Mouse (Mus musculus) limb, embryonic 12.5 days (tissue): Measurements from ENCODE around the gene Rfx4. TPM values are rescaled to one million over a fixed set of nuclear protein-coding genes. Genes with fewer than 3 reads are reported as not detected.

ENCODE experiments used
- ATAC-seq: fragments of 200-750 bp; cut with Nextera tagmentation; 2 replicates; pipeline ENCODE4 v1.8.0; 2017; ENCODE audit warnings: low read depth, moderate TSS enrichment; ENCODE audit not compliant: insufficient number of reproducible peaks, insufficient read depth, low FRiP score, low TSS enrichment
- H3K27ac ChIP-seq: fragments of 300-500 bp; sonication (generic); 2 replicates; pipeline ENCODE4 v1.5.1; 2016; ENCODE audit warnings: mild to moderate bottlenecking, moderate library complexity
- H3K27me3 ChIP-seq: fragments of 300-500 bp; sonication (generic); 2 replicates; pipeline ENCODE4 v1.6.1; 2016; ENCODE audit warnings: mild to moderate bottlenecking, moderate library complexity
- H3K36me3 ChIP-seq: fragments of 300-500 bp; sonication (generic); 2 replicates; pipeline ENCODE4 v1.6.1; 2016; ENCODE audit warnings: mild to moderate bottlenecking, moderate library complexity
- H3K4me1 ChIP-seq: fragments of 300-500 bp; sonication (generic); replicated peaks from 2 replicates; pipeline ENCODE4 v1.6.1; 2016
- H3K4me2 ChIP-seq: fragments of 300-500 bp; sonication (generic); 2 replicates; pipeline ENCODE4 v1.6.1; 2016; ENCODE audit warnings: mild to moderate bottlenecking, moderate library complexity
- H3K4me3 ChIP-seq: fragments of 300-500 bp; sonication (generic); replicated peaks from 2 replicates; pipeline ENCODE4 v1.5.1; 2016; ENCODE audit warnings: mild to moderate bottlenecking
- H3K9ac ChIP-seq: fragments of 300-500 bp; sonication (generic); replicated peaks from 2 replicates; pipeline ENCODE4 v1.6.1; 2016; ENCODE audit warnings: mild to moderate bottlenecking, moderate library complexity
- H3K9me3 ChIP-seq: fragments of 300-500 bp; sonication (generic); 2 replicates; pipeline ENCODE4 v1.6.1; 2016; ENCODE audit warnings: mild to moderate bottlenecking, moderate library complexity
- WGBS: fragments of 180-500 bp; shearing (Covaris S2); methylation state at CpG from one replicate; pipeline ENCODE4 v1.1.7; 2016; 5-methylcytosine and 5-hydroxymethylcytosine counted together
- polyA plus RNA-seq: library from polyadenylated mRNA; unstranded; fragments of >200 nt; fragmentation: Nextera tagmentation; extraction: Ambion mirVana; gene quantifications from 2 replicates; pipeline ENCODE4 v1.2.1, GENCODE M21; 2016

The Rfx4 gene
- polyA plus RNA-seq, 1 experiment from 2014 or later = 1.2 TPM

- Histone ChIP-seq H3K27ac (no peak overlapping the region), H3K36me3 (no peaks in the 10 kb centered on the region), H3K4me3 (no peak overlapping the region), H3K27me3 (peaks cover 3% of the 10 kb centered on the region), H3K9ac (no peak overlapping the region), H3K4me1 (no peaks in the 10 kb centered on the region), H3K9me3 (no peaks in the 10 kb centered on the region), H3K4me2 (no peak overlapping the region)
- ATAC-seq = no peak
- 82% methylated on average over 4 of the region's 4 CpGs for WGBS
Observed at GRCm38 (mm10) chr10:84785339-84785738, 29.5 kb downstream of the Rfx4 start.

DNA sequence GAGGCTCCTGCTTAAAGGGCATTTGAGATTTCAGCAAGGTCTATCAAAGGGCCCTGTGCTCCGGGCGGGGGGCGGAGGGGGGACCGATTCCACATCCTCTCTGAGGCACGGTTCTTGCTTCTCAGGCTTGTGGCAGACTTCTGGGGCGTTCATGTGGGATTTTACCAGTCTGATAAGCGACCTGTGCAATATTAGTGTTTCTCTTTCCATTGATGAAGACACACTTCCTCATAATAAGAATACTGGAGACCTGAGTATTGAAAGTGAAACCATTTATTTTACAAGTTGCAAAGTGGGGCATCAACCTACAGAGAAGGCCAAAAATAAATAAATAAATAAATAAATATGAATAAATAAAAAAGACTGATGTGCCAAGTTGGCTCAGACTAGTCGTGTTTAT lies 34.5 kb downstream of the Rfx4 start:
- Histone ChIP-seq H3K4me3 (no peak overlapping the region), H3K9me3 (no peaks in the 10 kb centered on the region), H3K9ac (no peak overlapping the region), H3K36me3 (no peaks in the 10 kb centered on the region), H3K27ac (no peak overlapping the region), H3K4me2 (no peak overlapping the region), H3K4me1 (no peaks in the 10 kb centered on the region), H3K27me3 (no peaks in the 10 kb centered on the region)
- no peak for ATAC-seq
- 91% methylated on average over 8 of the region's 8 CpGs for WGBS

DNA sequence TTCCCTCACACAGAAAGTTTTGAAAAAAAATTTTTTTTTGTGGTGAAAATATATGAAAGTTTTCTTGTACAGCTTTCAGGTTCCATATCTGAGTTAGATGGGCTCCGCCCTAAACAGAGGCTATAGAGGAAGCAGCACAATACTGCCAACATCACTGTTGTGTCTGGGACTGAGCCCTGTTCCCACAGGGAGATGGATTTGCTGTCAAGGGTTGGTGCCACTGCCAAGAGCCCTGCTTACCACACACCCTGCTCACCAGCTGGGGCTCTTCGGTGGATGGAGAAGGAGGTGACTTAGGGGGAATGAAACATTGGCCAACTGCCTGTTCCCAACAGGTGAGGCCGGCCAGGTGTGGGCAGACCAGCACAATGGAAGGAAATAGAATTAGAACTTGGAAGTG lies 35.3 kb downstream of the Rfx4 start:
- no peaks in the 10 kb centered on the region for H3K27me3 ChIP-seq
- H3K27ac ChIP-seq = no peak overlapping the region
- no peak overlapping the region for H3K4me2 ChIP-seq
- ATAC-seq = no peak
- no peaks in the 10 kb centered on the region for H3K4me1 ChIP-seq
- H3K4me3 ChIP-seq = no peak overlapping the region
- H3K9me3 ChIP-seq = no peaks in the 10 kb centered on the region
- 92% methylated on average over 3 of the region's 3 CpGs for WGBS
- no peak overlapping the region for H3K9ac ChIP-seq
- no peaks in the 10 kb centered on the region for H3K36me3 ChIP-seq

GRCm38 (mm10) chr10:84801521-84801920 lies 45.7 kb downstream of the Rfx4 start:
- WGBS = 77% methylated on average over 6 of the region's 6 CpGs
- ATAC-seq = no peak
- H3K27me3 ChIP-seq = peaks cover 3% of the 10 kb centered on the region; the same call in 1 of the 2 replicates

DNA sequence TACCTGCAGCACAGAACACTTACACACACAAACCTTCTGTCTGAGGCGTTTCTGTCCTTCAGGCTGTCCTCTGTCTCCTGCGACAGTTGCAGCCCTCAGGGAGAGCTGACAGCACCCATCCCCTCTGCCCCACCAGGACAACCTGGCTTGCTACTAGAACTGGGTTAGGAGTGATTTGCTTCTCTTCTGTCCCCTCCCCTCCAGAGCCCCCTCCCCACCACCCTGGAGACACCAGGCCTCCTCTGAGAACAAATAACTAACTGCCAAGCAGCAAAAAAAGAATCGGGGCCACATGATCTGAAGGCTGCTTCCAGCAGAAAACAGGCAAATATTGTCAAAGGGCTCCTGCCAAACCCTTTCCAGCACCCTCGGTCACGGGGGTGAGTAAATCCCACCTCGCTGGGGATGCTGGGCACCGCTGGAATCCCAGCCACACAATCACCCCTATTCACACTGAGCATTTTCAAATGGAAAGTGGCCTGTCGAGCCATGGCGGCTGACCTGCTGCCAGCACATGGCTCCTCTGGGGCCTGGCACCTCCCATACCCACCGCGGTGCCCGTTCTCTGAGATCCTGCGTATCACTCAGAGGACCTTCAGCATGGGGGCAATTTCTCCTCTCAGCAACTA lies 47.5 kb downstream of the Rfx4 start:
- 68% methylated on average over 13 of the region's 13 CpGs for WGBS
- no peak for ATAC-seq

More at GRCm38 (mm10) chr10:84801521-84801920, 45.7 kb downstream of the Rfx4 start:
- H3K36me3 ChIP-seq = no peaks in the 10 kb centered on the region
- no peaks in the 10 kb centered on the region for H3K4me1 ChIP-seq
- H3K9me3 ChIP-seq = no peaks in the 10 kb centered on the region
- no peak overlapping the region for H3K4me2 ChIP-seq
- H3K4me3 ChIP-seq = no peak overlapping the region
- no peak overlapping the region for H3K27ac ChIP-seq
- no peak overlapping the region for H3K9ac ChIP-seq

GRCm38 (mm10) chr10:84805576-84805975 lies 49.7 kb downstream of the Rfx4 start:
- ATAC-seq = no peak
- no peak overlapping the region for H3K4me2 ChIP-seq
- WGBS = 74% methylated on average over 3 of the region's 3 CpGs

More for the DNA sequence above, 47.5 kb downstream of the Rfx4 start:
- peaks cover 3% of the 10 kb centered on the region; the same call in 1 of the 2 replicates for H3K27me3 ChIP-seq
- no peak overlapping the region for H3K27ac ChIP-seq
- H3K9me3 ChIP-seq = no peaks in the 10 kb centered on the region
- H3K4me2 ChIP-seq = no peak overlapping the region
- no peak overlapping the region for H3K4me3 ChIP-seq
- 0 out of 2 replicates have a peak overlapping the region, but pooled peaks have one; percentile 34 for H3K9ac ChIP-seq
- H3K4me1 ChIP-seq = no peaks in the 10 kb centered on the region
- H3K36me3 ChIP-seq = no peaks in the 10 kb centered on the region

DNA sequence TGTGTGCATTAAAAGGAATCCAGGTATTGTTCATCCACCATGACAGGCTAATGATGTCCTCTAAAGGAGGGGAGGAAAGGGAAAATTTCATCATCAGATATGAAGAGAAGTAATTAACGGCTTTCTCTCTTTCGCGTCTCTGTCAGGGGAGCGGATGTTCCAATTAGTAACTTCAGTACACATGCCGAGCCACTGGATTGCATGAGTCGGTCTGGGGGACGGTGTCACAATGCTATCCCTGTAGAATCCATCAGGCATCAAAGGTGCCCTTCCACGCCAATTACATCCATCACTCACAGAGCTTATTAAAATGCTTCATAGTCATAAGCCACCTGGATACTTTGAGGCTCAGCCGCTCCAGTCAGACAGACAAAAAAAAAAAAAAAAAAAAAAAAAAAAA lies 51.3 kb downstream of the Rfx4 start:
- no peak for ATAC-seq
- WGBS = 83% methylated on average over 9 of the region's 9 CpGs

More at GRCm38 (mm10) chr10:84805576-84805975, 49.7 kb downstream of the Rfx4 start:
- H3K4me3 ChIP-seq = no peak overlapping the region
- H3K27ac ChIP-seq = no peak overlapping the region
- H3K4me1 ChIP-seq = no peaks in the 10 kb centered on the region
- H3K9ac ChIP-seq = no peak overlapping the region
- H3K36me3 ChIP-seq = no peaks in the 10 kb centered on the region
- H3K9me3 ChIP-seq = no peaks in the 10 kb centered on the region
- H3K27me3 ChIP-seq = no peaks in the 10 kb centered on the region

GRCm38 (mm10) chr10:84810030-84810849 lies 54.4 kb downstream of the Rfx4 start:
- no peak for ATAC-seq
- no peaks in the 10 kb centered on the region for H3K4me1 ChIP-seq
- no peak overlapping the region for H3K4me2 ChIP-seq
- H3K27me3 ChIP-seq = no peaks in the 10 kb centered on the region
- H3K9me3 ChIP-seq = no peaks in the 10 kb centered on the region
- H3K27ac ChIP-seq = no peak overlapping the region
- H3K9ac ChIP-seq = no peak overlapping the region
- H3K4me3 ChIP-seq = no peak overlapping the region
- H3K36me3 ChIP-seq = no peaks in the 10 kb centered on the region
- 83% methylated on average over 8 of the region's 8 CpGs for WGBS

More for the DNA sequence above, 51.3 kb downstream of the Rfx4 start:
- Histone ChIP-seq H3K27ac (no peak overlapping the region), H3K27me3 (no peaks in the 10 kb centered on the region), H3K4me3 (no peak overlapping the region), H3K36me3 (no peaks in the 10 kb centered on the region), H3K4me2 (no peak overlapping the region), H3K4me1 (no peaks in the 10 kb centered on the region), H3K9ac (no peak overlapping the region), H3K9me3 (no peaks in the 10 kb centered on the region)

DNA sequence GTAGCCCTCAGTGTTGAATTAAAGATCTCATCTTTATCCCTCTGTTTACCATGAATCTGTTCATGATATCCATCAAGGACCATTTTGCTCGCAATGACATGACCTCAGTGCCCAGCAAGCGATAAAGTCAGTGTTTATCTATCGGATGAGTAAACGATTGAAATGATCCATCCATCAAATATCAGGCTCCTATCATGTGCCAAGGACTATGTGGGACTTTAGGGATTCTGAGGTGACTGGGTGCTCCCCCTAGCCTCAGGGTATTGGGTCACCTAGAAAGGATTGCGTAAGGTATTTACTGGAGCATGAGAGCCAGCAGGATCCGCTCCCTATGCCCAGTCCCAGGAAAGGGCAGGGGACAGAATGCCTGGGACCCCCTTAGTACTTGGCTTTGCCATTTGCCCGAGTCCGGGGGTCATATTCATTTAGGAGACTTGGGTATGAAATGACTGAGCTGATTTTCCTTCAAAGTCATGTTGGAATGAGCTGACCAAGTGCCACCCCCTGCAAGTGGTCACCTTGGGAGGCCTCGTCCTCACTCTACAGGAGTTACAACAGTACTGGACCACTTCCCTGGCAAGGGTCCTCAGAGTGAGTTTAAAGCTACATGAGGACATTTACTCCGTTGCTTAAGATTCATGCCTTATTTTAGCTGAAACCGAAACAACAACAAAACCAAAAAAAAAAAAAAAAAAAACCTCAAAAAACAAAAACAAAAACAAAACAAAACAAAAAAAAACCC lies 55.5 kb downstream of the Rfx4 start:
- Histone ChIP-seq H3K9me3 (no peaks in the 10 kb centered on the region), H3K4me2 (no peak overlapping the region), H3K36me3 (no peaks in the 10 kb centered on the region), H3K27ac (no peak overlapping the region), H3K9ac (no peak overlapping the region), H3K4me1 (no peaks in the 10 kb centered on the region), H3K27me3 (no peaks in the 10 kb centered on the region), H3K4me3 (no peak overlapping the region)
- 87% methylated on average over 11 of the region's 11 CpGs for WGBS
- no peak for ATAC-seq

- Histone ChIP-seq H3K27ac (no peak overlapping the region), H3K9me3 (no peaks in the 10 kb centered on the region), H3K36me3 (no peaks in the 10 kb centered on the region), H3K27me3 (no peaks in the 10 kb centered on the region), H3K9ac (no peak overlapping the region), H3K4me1 (no peaks in the 10 kb centered on the region), H3K4me2 (no peak overlapping the region), H3K4me3 (no peak overlapping the region)
- ATAC-seq = no peak
- WGBS = 71% methylated on average over 2 of the region's 2 CpGs
Observed at GRCm38 (mm10) chr10:84811913-84812295, 56.0 kb downstream of the Rfx4 start.
